Mouse (Mus musculus) adrenal gland, adult 8-10 months (tissue): Measurements from ENCODE around the gene Snph. TPM values are rescaled to one million over a fixed set of nuclear protein-coding genes. Genes with fewer than 3 reads are reported as not detected.

Experiments
- DNase-seq: peaks from one replicate; pipeline ENCODE4 v3.0.0; 2022
- total RNA-seq, 4 experiments: library from RNA; stranded (reverse); gene quantifications; 2 replicates each; pipeline ENCODE4 v1.2.4; 2022

The Snph gene
- total RNA-seq, 4 experiments from 2014 or later: 12.5 to 39.1 (median 22.8) TPM

GRCm38 (mm10) chr2:151598068-151598467 is 34.3 kb downstream of the Snph start:
- DNase-seq: no peak

- DNase-seq: no peak
Observed at GRCm38 (mm10) chr2:151587306-151587705, 45.1 kb downstream of the Snph start.

GRCm38 (mm10) chr2:151586807-151587206 is 45.6 kb downstream of the Snph start:
- no peak for DNase-seq

GRCm38 (mm10) chr2:151585934-151586333 is 46.5 kb downstream of the Snph start:
- DNase-seq: no peak

GRCm38 (mm10) chr2:151580945-151581344 is 51.4 kb downstream of the Snph start:
- no peak for DNase-seq

- DNase-seq: no peak
Observed at GRCm38 (mm10) chr2:151579183-151579582, 53.2 kb downstream of the Snph start.

GRCm38 (mm10) chr2:151575699-151576389 is 56.5 kb downstream of the Snph start:
- peak; percentile 89 for DNase-seq

- DNase-seq: no peak
Observed at GRCm38 (mm10) chr2:151575119-151575698, 57.2 kb downstream of the Snph start.

GRCm38 (mm10) chr2:151574607-151575006 is 57.8 kb downstream of the Snph start:
- DNase-seq: no peak

GRCm38 (mm10) chr2:151573667-151574066 is 58.7 kb downstream of the Snph start:
- no peak for DNase-seq

- no peak for DNase-seq
Observed at GRCm38 (mm10) chr2:151571873-151572700, 60.3 kb downstream of the Snph start, which contains the start of gene Sdcbp2. Gene Sdcbp2 (plus strand): TSS chr2:151572622.

GRCm38 (mm10) chr2:151569452-151569851 is 62.9 kb downstream of the Snph start:
- DNase-seq: peak; percentile 56

GRCm38 (mm10) chr2:151566856-151567255 is 65.5 kb downstream of the Snph start:
- peak; percentile 36 for DNase-seq

GRCm38 (mm10) chr2:151564986-151565385 is 67.4 kb downstream of the Snph start:
- DNase-seq: peak; percentile 33

GRCm38 (mm10) chr2:151564006-151564405 is 68.4 kb downstream of the Snph start:
- no peak for DNase-seq

- no peak for DNase-seq
Observed at GRCm38 (mm10) chr2:151562930-151563921, 69.2 kb downstream of the Snph start.

GRCm38 (mm10) chr2:151549615-151550121 is 82.7 kb downstream of the Snph start:
- DNase-seq: no peak

- no peak for DNase-seq
Observed at GRCm38 (mm10) chr2:151546571-151546970, 85.8 kb downstream of the Snph start.

GRCm38 (mm10) chr2:151544673-151545072 is 87.7 kb downstream of the Snph start:
- DNase-seq: no peak

GRCm38 (mm10) chr2:151543063-151543895 is 89.1 kb downstream of the Snph start:
- no peak for DNase-seq
